Mouse (Mus musculus): Measurements from ENCODE around the gene Creld2. TPM values are rescaled to one million over a fixed set of nuclear protein-coding genes. Genes with fewer than 3 reads are reported as not detected.

The Creld2 gene
- polyA plus RNA-seq, 1 experiment from 2014 or later, result 64.3 TPM

DNA sequence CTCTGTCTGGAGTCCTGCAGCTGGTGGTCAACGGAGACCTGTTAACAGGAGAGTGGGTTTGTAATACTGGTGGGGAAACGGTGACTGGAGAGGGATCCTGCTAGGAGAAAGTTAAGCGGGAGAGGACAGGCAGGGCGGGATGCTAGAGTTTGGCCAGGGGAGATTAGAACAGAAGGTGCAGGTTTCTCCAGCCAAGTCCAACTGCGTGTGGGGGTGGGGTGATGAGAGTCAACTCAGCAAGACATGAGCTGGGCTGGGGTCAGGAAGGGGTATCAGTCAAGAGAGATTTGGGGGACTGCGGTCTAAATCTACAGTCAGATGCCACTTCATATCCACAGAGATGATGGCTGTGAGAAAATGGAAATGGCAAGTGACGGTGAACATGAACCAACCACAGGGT, 25.5 kb downstream of the Creld2 start:
- Histone ChIP-seq H3K36me3 (replicated peaks) (no peaks in the 10 kb centered on the region), H3K27ac (no peak overlapping the region), H3K4me2 (no peak overlapping the region), H3K9ac (no peak overlapping the region), H3K27me3 (0 out of 2 replicates have a peak, but pooled peaks cover 3% of the 10 kb centered on the region), H3K4me1 (peaks cover 6% of the 10 kb centered on the region), H3K4me3 (replicated peaks) (no peak overlapping the region), H3K9me3 (no peaks in the 10 kb centered on the region)
- WGBS, result 92% methylated on average over 7 of the region's 7 CpGs
- ATAC-seq (ENCODE audit: low FRiP score), result no peak

DNA sequence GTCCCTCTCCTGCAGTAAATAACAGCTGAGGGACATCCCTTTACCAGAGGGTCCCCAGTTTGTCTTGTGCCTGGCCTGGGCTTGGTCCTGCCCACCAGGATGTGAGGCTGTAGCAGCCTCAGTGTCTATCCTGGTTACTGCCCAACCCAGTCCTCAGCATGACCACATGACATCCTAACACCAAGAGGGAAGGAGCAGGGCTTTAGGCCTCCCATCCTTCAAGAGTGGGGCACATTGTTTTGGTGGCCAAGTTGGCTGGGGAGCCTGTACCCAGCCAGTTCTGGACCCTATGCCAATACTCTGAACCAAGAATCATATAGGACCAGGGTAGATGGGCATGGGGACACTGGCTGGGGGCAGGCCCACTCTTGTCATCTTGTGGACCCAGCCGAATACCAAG, 29.2 kb downstream of the Creld2 start:
- Histone ChIP-seq H3K27ac (no peak overlapping the region), H3K4me3 (replicated peaks) (no peak overlapping the region), H3K4me2 (no peak overlapping the region), H3K36me3 (replicated peaks) (no peaks in the 10 kb centered on the region), H3K4me1 (0 out of 2 replicates have a peak, but pooled peaks cover 6% of the 10 kb centered on the region), H3K9ac (no peak overlapping the region), H3K9me3 (no peaks in the 10 kb centered on the region), H3K27me3 (no peaks in the 10 kb centered on the region)
- 90% methylated on average over 1 of the region's 1 CpGs for WGBS
- no peak for ATAC-seq (ENCODE audit: low FRiP score)

DNA sequence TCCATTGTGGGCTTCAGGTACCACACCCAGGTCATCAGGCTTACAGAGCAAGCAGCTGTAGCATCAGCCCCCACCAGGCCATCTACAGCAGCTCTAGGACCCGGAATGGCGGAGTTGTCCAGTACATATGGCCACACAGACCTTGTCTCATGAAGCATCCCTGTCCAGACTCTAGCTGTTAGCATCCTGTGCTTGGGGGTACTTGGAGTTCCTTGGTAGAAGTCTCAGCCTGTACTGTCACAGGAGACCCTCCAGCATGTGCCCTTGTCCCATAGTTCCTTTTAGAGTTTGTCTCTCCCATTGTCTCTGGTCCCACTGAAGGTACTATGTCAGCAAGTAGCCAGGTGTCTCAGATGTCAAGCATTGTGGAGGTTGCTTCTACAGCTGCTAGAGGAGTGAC, 30.2 kb downstream of the Creld2 start:
- H3K9me3 ChIP-seq, result no peaks in the 10 kb centered on the region
- no peak overlapping the region for H3K9ac ChIP-seq
- no peaks in the 10 kb centered on the region for H3K36me3 ChIP-seq (replicated peaks)
- H3K27ac ChIP-seq, result no peak overlapping the region
- H3K4me2 ChIP-seq, result no peak overlapping the region
- ATAC-seq (ENCODE audit: low FRiP score), result no peak
- WGBS, result 87% methylated on average over 2 of the region's 2 CpGs
- H3K4me1 ChIP-seq, result peaks cover 13% of the 10 kb centered on the region; the same call in 1 of the 2 replicates
- H3K4me3 ChIP-seq (replicated peaks), result no peak overlapping the region
- H3K27me3 ChIP-seq, result no peaks in the 10 kb centered on the region

DNA sequence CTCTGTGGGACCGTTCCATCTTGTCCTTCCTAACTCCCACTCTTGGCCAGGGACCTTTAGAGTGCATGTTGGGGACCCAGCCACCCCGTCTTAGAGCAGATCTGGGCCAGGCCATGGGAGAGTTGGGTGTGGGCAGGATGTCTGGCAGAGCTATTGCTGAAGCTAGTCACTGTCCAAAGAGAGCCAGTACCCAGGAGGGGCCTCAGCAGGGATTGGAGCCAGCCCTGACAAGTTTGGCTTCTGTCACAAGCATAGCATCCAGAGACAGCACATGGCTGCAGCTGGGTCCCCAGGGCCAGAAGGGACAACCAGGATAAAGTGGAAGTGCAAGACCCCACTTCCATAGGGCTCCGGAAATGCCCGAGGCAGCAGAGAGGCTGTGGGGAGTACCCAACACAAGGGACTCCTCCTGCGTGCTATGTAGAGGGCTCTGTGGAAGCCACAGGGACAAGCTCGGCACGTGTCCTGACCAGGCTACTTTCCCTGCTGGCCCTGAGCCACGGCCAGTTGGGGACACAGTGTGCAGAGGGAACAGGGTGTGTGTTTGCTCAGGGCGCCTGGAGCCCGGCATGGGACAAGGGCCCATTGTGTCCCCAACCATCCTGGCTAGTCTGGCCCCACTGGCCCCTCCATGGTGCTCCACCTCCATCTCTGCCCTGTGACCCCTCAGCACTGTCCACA, 30.8 kb downstream of the Creld2 start:
- H3K4me1 ChIP-seq, result peaks cover 19% of the 10 kb centered on the region; the same call in 1 of the 2 replicates
- no peak for ATAC-seq (ENCODE audit: low FRiP score)
- no peak overlapping the region for H3K4me3 ChIP-seq (replicated peaks)
- no peak overlapping the region for H3K27ac ChIP-seq
- no peaks in the 10 kb centered on the region for H3K36me3 ChIP-seq (replicated peaks)
- H3K4me2 ChIP-seq, result no peak overlapping the region
- H3K9me3 ChIP-seq, result no peaks in the 10 kb centered on the region
- WGBS, result 65% methylated on average over 10 of the region's 10 CpGs
- no peaks in the 10 kb centered on the region for H3K27me3 ChIP-seq
- H3K9ac ChIP-seq, result no peak overlapping the region

DNA sequence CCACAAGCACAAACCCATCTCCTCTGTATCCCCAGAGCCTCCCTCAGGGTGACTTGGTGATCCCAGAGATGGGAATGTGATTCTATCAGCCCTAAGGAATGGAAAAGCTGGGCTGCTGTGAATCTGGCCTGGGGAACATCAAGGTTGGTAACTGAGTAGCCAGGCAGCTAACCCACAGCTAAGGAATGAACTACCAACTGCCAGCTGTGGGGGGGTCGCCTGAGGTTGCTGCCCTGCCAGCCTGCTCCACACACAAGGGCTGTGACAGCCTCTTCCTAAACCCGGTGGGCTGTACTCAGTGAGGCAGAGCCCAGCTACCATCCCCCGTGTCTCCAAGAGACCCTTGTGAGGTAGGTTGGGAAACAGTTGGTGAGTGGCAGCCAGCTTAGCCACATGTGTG, 31.6 kb downstream of the Creld2 start:
- ATAC-seq (ENCODE audit: low FRiP score), result no peak
- WGBS, result 70% methylated on average over 3 of the region's 3 CpGs
- no peak overlapping the region for H3K27ac ChIP-seq
- no peak overlapping the region for H3K4me3 ChIP-seq (replicated peaks)
- no peaks in the 10 kb centered on the region for H3K9me3 ChIP-seq
- H3K4me2 ChIP-seq, result no peak overlapping the region
- no peak overlapping the region for H3K9ac ChIP-seq
- H3K36me3 ChIP-seq (replicated peaks), result no peaks in the 10 kb centered on the region
- peaks cover 19% of the 10 kb centered on the region; the same call in 1 of the 2 replicates for H3K4me1 ChIP-seq
- no peaks in the 10 kb centered on the region for H3K27me3 ChIP-seq

DNA sequence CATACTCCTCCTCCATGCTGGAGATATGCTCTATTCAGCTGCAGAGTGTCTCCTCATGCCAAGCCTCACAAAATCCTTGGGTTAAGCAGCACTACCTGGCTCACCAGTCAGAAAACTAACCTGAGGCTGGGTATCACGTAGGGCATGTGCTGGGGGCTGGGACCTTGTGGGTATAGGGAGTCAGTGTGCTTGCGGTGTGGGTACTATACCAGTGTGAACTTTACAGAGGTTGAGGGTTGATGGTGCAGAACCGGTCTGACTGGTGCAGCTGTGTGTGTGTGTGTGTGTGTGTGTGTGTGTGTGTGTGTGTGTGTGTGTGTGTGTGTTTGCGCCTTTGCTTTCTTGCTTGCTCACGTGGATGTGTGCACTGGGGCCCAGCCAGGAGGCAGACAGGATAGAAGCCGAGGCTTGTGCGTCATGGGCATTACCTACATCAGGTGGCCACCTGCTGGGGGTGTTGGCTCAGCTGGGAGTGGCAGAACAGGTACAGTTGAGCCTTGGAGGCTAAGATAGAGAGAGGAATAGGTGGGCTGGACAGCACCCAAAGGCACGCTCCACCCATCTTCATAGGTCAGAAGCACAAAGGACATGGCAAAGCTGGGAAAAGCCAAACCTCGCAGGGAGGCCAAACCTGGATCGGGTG, 32.2 kb downstream of the Creld2 start:
- Histone ChIP-seq H3K9me3 (no peaks in the 10 kb centered on the region), H3K27me3 (no peaks in the 10 kb centered on the region), H3K27ac (no peak overlapping the region), H3K4me2 (no peak overlapping the region), H3K4me1 (peaks cover 19% of the 10 kb centered on the region; the same call in 1 of the 2 replicates), H3K4me3 (replicated peaks) (no peak overlapping the region), H3K36me3 (replicated peaks) (no peaks in the 10 kb centered on the region), H3K9ac (no peak overlapping the region)
- no peak for ATAC-seq (ENCODE audit: low FRiP score)
- 81% methylated on average over 10 of the region's 10 CpGs for WGBS

- 91% methylated on average over 9 of the region's 9 CpGs for WGBS
- Histone ChIP-seq H3K9me3 (no peaks in the 10 kb centered on the region), H3K27ac (no peak overlapping the region), H3K36me3 (replicated peaks) (no peaks in the 10 kb centered on the region), H3K4me2 (no peak overlapping the region), H3K4me3 (replicated peaks) (no peak overlapping the region), H3K9ac (no peak overlapping the region), H3K27me3 (no peaks in the 10 kb centered on the region), H3K4me1 (peaks cover 19% of the 10 kb centered on the region; the same call in 1 of the 2 replicates)
- ATAC-seq (ENCODE audit: low FRiP score), result no peak
Measured at GRCm38 (mm10) chr15:88853106-88853505, 33.7 kb downstream of the Creld2 start.

DNA sequence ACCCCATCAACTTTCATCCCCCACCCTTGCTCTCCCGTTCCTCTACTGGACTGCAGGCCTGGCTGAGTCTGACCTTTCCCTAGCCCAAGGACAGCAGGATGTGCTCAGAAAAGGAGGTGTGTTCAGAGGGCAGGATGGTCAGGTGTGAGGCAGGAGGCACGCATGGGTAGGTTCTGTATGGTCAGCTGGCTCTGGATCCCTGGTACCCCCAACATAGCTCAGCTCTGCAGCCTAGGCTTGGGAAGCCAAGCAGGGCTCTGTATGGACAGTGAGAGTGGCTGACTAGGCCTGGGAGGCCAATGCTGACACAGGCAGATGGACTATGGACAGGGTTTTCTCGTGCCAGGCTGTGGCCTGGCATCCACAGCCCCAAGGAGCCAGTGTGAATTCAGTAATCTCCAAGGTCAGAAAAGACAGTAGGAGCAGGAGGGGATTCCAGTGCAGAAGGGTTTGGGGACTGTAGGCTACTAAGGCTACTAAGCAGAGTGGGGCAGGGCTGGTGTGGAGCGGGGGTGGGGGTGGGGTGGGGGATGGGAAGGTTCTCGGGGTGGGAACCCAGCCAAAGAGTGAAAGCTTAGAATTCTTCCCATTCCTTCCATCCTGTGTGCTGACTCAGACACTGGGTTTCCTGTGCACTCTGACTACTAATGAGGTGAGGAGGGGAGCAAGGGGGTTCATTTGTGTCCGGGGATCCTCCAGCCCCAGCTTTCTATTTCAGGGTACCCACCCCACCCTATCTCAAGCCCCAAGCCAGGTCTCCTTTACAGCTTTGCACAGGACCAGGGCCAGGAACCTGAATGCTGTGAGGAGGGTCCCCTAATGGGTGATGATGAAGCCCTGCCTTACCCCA, 34.9 kb downstream of the Creld2 start:
- Histone ChIP-seq H3K9ac (no peak overlapping the region), H3K27ac (peak overlapping the region; percentile 26; the same call in 1 of the 2 replicates), H3K4me3 (replicated peaks) (no peak overlapping the region), H3K9me3 (no peaks in the 10 kb centered on the region), H3K4me2 (no peak overlapping the region), H3K36me3 (replicated peaks) (no peaks in the 10 kb centered on the region), H3K27me3 (no peaks in the 10 kb centered on the region), H3K4me1 (peaks cover 19% of the 10 kb centered on the region; the same call in 1 of the 2 replicates)
- ATAC-seq (ENCODE audit: low FRiP score), result no peak
- 58% methylated on average over 6 of the region's 6 CpGs for WGBS

GRCm38 (mm10) chr15:88854969-88855830, 35.8 kb downstream of the Creld2 start:
- no peaks in the 10 kb centered on the region for H3K9me3 ChIP-seq
- peaks cover 19% of the 10 kb centered on the region; the same call in 1 of the 2 replicates for H3K4me1 ChIP-seq
- 75% methylated on average over 15 of the region's 15 CpGs for whole genome bisulfite sequencing
- no peaks in the 10 kb centered on the region for H3K36me3 ChIP-seq (replicated peaks)
- no peak overlapping the region for H3K4me2 ChIP-seq
- H3K27ac ChIP-seq, result peak overlapping the region; percentile 26; the same call in 1 of the 2 replicates
- no peak for ATAC-seq (ENCODE audit: low FRiP score)
- no peak overlapping the region for H3K9ac ChIP-seq
- H3K27me3 ChIP-seq, result no peaks in the 10 kb centered on the region
- no peak overlapping the region for H3K4me3 ChIP-seq (replicated peaks)

DNA sequence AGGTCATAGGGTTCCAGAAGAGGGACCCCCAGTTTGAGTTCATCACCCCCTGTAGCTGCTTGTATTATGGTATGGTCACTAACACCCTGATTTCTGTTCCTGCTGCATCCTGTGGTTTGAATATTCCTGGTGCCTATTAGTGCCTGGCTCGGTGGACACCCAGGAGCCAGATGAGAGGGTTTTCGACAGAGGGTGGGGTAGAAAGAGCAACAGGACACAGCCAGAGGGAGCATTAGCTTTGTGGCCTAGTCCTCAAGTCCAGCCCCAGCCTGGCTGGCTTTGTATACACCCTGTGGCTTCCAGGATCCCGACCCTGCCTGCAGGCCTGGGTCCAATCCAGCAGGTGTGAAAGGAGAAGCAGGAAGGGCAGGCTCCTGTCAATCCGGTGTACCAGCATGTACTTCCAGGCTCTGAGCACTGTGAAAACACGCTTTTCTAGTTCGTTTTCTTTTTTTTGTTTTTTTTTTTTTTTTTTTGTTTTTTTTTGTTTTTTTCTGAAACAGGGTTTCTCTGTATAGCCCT, 36.5 kb downstream of the Creld2 start:
- Histone ChIP-seq H3K9ac (no peak overlapping the region), H3K4me2 (no peak overlapping the region), H3K36me3 (replicated peaks) (no peaks in the 10 kb centered on the region), H3K27ac (no peak overlapping the region), H3K27me3 (peaks cover 4% of the 10 kb centered on the region; the same call in 1 of the 2 replicates), H3K4me3 (replicated peaks) (no peak overlapping the region), H3K9me3 (no peaks in the 10 kb centered on the region), H3K4me1 (peaks cover 13% of the 10 kb centered on the region; the same call in 1 of the 2 replicates)
- ATAC-seq (ENCODE audit: low FRiP score), result no peak
- 85% methylated on average over 6 of the region's 6 CpGs for WGBS

DNA sequence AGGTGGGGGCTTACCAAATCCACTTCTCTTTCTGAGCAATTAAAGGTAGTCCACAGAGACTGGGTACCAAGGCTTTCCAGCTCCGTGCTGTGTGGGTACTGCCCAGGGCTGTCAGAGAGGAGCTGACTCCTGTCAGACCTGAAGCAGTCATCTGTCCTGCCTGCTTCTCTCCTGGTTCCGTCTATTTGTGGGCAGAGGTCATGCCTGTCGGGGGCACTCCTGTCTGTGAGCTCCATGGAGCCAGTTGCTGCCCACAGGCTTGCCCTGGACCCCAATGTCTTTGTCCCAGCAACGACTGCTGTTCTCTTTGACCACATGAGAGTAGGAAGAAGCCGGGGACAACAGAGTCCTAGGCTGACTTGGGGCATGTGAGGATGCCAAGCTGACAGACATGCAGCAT, 37.2 kb downstream of the Creld2 start:
- Histone ChIP-seq H3K4me2 (no peak overlapping the region), H3K9me3 (no peaks in the 10 kb centered on the region), H3K4me3 (replicated peaks) (no peak overlapping the region), H3K4me1 (peaks cover 18% of the 10 kb centered on the region), H3K27me3 (peaks cover 7% of the 10 kb centered on the region; the same call in 1 of the 2 replicates), H3K9ac (no peak overlapping the region), H3K36me3 (replicated peaks) (no peaks in the 10 kb centered on the region), H3K27ac (no peak overlapping the region)
- no peak for ATAC-seq (ENCODE audit: low FRiP score)
- 85% methylated on average over 5 of the region's 5 CpGs for WGBS
